Mouse (Mus musculus): Measurements from ENCODE around the gene Cpeb4. TPM values are rescaled to one million over a fixed set of nuclear protein-coding genes. Genes with fewer than 3 reads are reported as not detected.

Cpeb4 gene
- polyA plus RNA-seq, 1 experiment, result 4.2 TPM

DNA sequence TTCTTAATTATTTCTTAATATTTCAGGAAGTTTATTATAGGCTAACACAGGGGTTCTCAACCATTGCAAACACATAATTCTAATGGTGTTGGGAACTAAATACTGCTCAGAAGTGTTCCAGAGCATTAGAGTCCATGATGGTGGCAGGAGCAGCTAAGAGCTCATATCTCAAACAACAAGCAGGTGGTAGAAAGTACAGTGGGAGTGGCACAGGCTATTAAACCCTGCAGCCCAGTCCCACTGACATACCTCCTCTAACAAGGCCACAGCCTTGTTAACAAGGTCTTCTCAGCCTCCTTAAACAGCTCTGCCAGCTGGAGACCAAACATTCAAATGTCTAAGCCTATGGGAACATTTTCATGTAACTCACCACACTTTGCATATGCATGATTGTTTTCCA lies 27.2 kb downstream of the Cpeb4 start:
- no peak overlapping the region for H3K4me3 ChIP-seq
- H3K79me2 ChIP-seq (ENCODE audit: control insufficient read depth, insufficient read depth), result no peaks in the 10 kb centered on the region
- TF ChIP-seq MAX (IDR thresholded peaks at IDR 0.05; ENCODE audit: low read depth) (no peak), POLR2A (IDR thresholded peaks at IDR 0.05; ENCODE audit: insufficient read length, low read depth) (no peak), E2F4 (IDR thresholded peaks at IDR 0.05; ENCODE audit: insufficient read depth) (no peak), MYOD1 (IDR thresholded peaks at IDR 0.05; ENCODE audit: control insufficient read depth in 1 of 3, insufficient read length in 2 of 3, low read depth in 2 of 3) (no peak), TCF3 (IDR thresholded peaks at IDR 0.05; ENCODE audit: insufficient read length, low read depth) (no peak), POLR2AphosphoS2 (IDR thresholded peaks at IDR 0.05; ENCODE audit: insufficient read length, low read depth) (no peak), CEBPB (IDR thresholded peaks at IDR 0.05; ENCODE audit: insufficient read depth, poor library complexity, severe bottlenecking) (no peak), USF1 (IDR thresholded peaks at IDR 0.05; ENCODE audit: low read depth) (no peak), REST (IDR thresholded peaks at IDR 0.05; ENCODE audit: insufficient read depth, insufficient read length) (no peak), SRF (IDR thresholded peaks at IDR 0.05; ENCODE audit: control insufficient read depth, insufficient read length, low read depth) (no peak), TCF12 (IDR thresholded peaks at IDR 0.05; ENCODE audit: insufficient read depth, poor library complexity, severe bottlenecking) (no peak), MYOG (IDR thresholded peaks at IDR 0.05; ENCODE audit: control insufficient read depth in 1 of 3, insufficient read depth in 1 of 3, insufficient read length in 2 of 3, low read depth in 2 of 3) (no peak)

DNA sequence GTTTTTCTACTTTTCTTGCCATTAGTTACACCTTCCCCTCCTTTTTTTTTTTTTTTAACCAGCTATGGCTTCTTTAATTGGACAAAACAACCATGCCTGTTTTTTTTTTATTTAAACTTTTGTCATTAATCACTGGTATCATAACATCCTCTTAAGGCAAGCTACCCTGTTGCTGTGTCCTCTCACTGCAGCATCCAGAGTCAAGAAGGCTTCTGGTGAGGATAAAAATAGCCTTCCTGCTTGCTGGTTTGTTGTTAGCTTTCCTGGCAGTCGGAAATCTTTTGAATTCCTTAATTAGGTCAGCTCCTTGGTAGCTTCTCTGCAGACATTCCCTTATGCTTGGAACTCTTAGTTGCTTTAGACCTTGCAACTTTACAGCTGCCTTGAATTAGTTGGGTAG lies 28.7 kb downstream of the Cpeb4 start:
- Histone ChIP-seq H3ac (ENCODE audit: control insufficient read depth, insufficient read length) (no peak overlapping the region), H3K4me3 (no peak overlapping the region), H3K79me2 (ENCODE audit: control insufficient read depth, insufficient read depth) (no peaks in the 10 kb centered on the region), H3K4me2 (ENCODE audit: low read depth) (no peak overlapping the region), H3K27me3 (ENCODE audit: control insufficient read depth, insufficient read depth, insufficient read length) (no peaks in the 10 kb centered on the region), H3K36me3 (ENCODE audit: control insufficient read depth, insufficient read depth) (no peaks in the 10 kb centered on the region)
- TF ChIP-seq MYOD1 (IDR thresholded peaks at IDR 0.05; ENCODE audit: control insufficient read depth in 1 of 3, insufficient read length in 2 of 3, low read depth in 2 of 3) (no peak), TCF3 (IDR thresholded peaks at IDR 0.05; ENCODE audit: insufficient read length, low read depth) (no peak), CEBPB (IDR thresholded peaks at IDR 0.05; ENCODE audit: insufficient read depth, poor library complexity, severe bottlenecking) (no peak), MYOG (IDR thresholded peaks at IDR 0.05; ENCODE audit: control insufficient read depth in 1 of 3, insufficient read depth in 1 of 3, insufficient read length in 2 of 3, low read depth in 2 of 3) (no peak), TCF12 (IDR thresholded peaks at IDR 0.05; ENCODE audit: insufficient read depth, poor library complexity, severe bottlenecking) (no peak), USF1 (IDR thresholded peaks at IDR 0.05; ENCODE audit: low read depth) (no peak), POLR2A (IDR thresholded peaks at IDR 0.05; ENCODE audit: insufficient read length, low read depth) (no peak)

More for the DNA sequence above, 27.2 kb downstream of the Cpeb4 start:
- Histone ChIP-seq H3K27me3 (ENCODE audit: control insufficient read depth, insufficient read depth, insufficient read length) (no peaks in the 10 kb centered on the region), H3ac (ENCODE audit: control insufficient read depth, insufficient read length) (no peak overlapping the region), H3K36me3 (ENCODE audit: control insufficient read depth, insufficient read depth) (no peaks in the 10 kb centered on the region), H3K4me2 (ENCODE audit: low read depth) (no peak overlapping the region)

DNA sequence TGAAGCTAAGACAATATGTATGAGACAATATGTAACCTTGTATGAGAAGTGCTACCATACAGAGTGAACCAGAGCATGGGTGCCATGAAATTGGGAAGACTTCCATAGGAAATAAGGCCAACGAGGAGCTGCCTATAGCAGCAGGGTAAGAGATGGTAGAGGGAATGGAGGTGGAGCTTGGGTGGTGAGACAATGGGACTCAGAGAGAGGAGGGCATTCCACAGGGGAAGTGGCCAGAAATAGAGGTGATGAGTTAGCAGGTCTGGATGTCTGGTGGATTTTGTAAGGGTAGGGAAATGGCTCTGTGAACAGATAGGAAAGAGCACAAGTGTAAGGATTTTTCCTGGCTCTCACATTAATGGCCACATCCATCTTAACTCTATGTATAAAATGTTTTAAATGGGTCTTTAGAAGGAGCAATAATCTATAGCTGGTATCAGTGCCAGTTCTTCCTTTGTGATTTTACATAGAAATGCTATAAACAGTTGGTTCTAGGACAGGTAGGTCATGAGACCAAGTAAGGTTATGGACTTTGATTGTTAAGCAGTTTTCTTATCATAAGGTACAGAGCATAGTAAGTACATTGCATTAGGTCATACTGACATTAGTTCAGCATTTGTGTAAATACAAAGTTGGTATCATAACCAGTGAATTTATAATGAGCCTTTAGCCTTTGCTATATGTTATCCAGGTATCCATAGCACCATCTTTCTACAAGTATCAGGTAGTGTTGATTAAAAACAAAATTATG lies 30.4 kb downstream of the Cpeb4 start:
- Histone ChIP-seq H3K27me3 (ENCODE audit: control insufficient read depth, insufficient read depth, insufficient read length) (no peaks in the 10 kb centered on the region), H3ac (ENCODE audit: control insufficient read depth, insufficient read length) (no peak overlapping the region), H3K36me3 (ENCODE audit: control insufficient read depth, insufficient read depth) (no peaks in the 10 kb centered on the region), H3K4me2 (ENCODE audit: low read depth) (no peak overlapping the region), H3K79me2 (ENCODE audit: control insufficient read depth, insufficient read depth) (no peaks in the 10 kb centered on the region), H3K4me3 (no peak overlapping the region)
- TF ChIP-seq REST (IDR thresholded peaks at IDR 0.05; ENCODE audit: insufficient read depth, insufficient read length), result no peak
- no peak for TF ChIP-seq MAX (IDR thresholded peaks at IDR 0.05; ENCODE audit: low read depth)
- TF ChIP-seq TCF3 (IDR thresholded peaks at IDR 0.05; ENCODE audit: insufficient read length, low read depth), result no peak
- TF ChIP-seq CEBPB (IDR thresholded peaks at IDR 0.05; ENCODE audit: insufficient read depth, poor library complexity, severe bottlenecking), result no peak
- TF ChIP-seq MYOG (IDR thresholded peaks at IDR 0.05; ENCODE audit: control insufficient read depth in 1 of 3, insufficient read depth in 1 of 3, insufficient read length in 2 of 3, low read depth in 2 of 3), result no peak
- no peak for TF ChIP-seq POLR2AphosphoS2 (IDR thresholded peaks at IDR 0.05; ENCODE audit: insufficient read length, low read depth)
- no peak for TF ChIP-seq POLR2A (IDR thresholded peaks at IDR 0.05; ENCODE audit: insufficient read length, low read depth)
- TF ChIP-seq SRF (IDR thresholded peaks at IDR 0.05; ENCODE audit: control insufficient read depth, insufficient read length, low read depth), result no peak
- no peak for TF ChIP-seq MYOD1 (IDR thresholded peaks at IDR 0.05; ENCODE audit: control insufficient read depth in 1 of 3, insufficient read length in 2 of 3, low read depth in 2 of 3)
- no peak for TF ChIP-seq TCF12 (IDR thresholded peaks at IDR 0.05; ENCODE audit: insufficient read depth, poor library complexity, severe bottlenecking)
- TF ChIP-seq USF1 (IDR thresholded peaks at IDR 0.05; ENCODE audit: low read depth), result no peak

DNA sequence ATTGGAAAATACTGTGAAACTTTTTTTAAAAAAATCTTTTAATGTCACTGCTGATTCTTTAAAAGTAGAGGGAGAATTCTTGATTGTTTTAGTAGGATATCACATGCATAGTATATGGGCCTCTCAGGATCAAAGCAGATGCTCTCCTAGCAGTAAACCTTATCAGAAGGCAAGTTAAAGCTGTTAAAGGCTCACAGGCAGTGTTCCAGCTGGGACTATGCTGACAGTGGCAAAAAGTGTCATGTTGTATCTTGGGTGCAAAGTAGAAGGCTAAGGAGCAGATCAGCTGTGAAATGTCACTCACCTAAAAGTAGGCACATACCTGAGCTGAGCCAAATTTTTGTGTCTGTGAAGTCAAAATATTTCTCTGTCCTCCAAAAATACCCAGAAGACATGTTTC lies 34.5 kb downstream of the Cpeb4 start:
- Histone ChIP-seq H3K27me3 (ENCODE audit: control insufficient read depth, insufficient read depth, insufficient read length) (no peaks in the 10 kb centered on the region), H3K4me2 (ENCODE audit: low read depth) (no peak overlapping the region), H3K36me3 (ENCODE audit: control insufficient read depth, insufficient read depth) (no peaks in the 10 kb centered on the region), H3ac (ENCODE audit: control insufficient read depth, insufficient read length) (no peak overlapping the region), H3K79me2 (ENCODE audit: control insufficient read depth, insufficient read depth) (no peaks in the 10 kb centered on the region), H3K4me3 (no peak overlapping the region)
- TF ChIP-seq POLR2AphosphoS2 (IDR thresholded peaks at IDR 0.05; ENCODE audit: insufficient read length, low read depth) (no peak), TCF12 (IDR thresholded peaks at IDR 0.05; ENCODE audit: insufficient read depth, poor library complexity, severe bottlenecking) (no peak), TCF3 (IDR thresholded peaks at IDR 0.05; ENCODE audit: insufficient read length, low read depth) (no peak), POLR2A (IDR thresholded peaks at IDR 0.05; ENCODE audit: insufficient read length, low read depth) (no peak), MAX (IDR thresholded peaks at IDR 0.05; ENCODE audit: low read depth) (no peak), MYOG (IDR thresholded peaks at IDR 0.05; ENCODE audit: control insufficient read depth in 1 of 3, insufficient read depth in 1 of 3, insufficient read length in 2 of 3, low read depth in 2 of 3) (no peak), SRF (IDR thresholded peaks at IDR 0.05; ENCODE audit: control insufficient read depth, insufficient read length, low read depth) (no peak), CEBPB (IDR thresholded peaks at IDR 0.05; ENCODE audit: insufficient read depth, poor library complexity, severe bottlenecking) (no peak), E2F4 (IDR thresholded peaks at IDR 0.05; ENCODE audit: insufficient read depth) (no peak)

Measured in myocyte (in vitro differentiated cells).